Mouse (Mus musculus) kidney, embryonic 14.5 days (tissue): ENCODE results near the gene Eppin. TPM values are rescaled to one million over a fixed set of nuclear protein-coding genes. Genes with fewer than 3 reads are reported as not detected.
"Not testable (repeated sequence)": the region's sequence is repeated elsewhere in the genome, so short reads cannot be mapped to it uniquely, and the experiment has no call there.

ENCODE experiments used
- ATAC-seq: fragments of 200-750 bp; cut with Nextera tagmentation; 2 replicates; pipeline ENCODE4 v1.8.0; 2017; ENCODE audit warnings: moderate number of reproducible peaks, mild to moderate bottlenecking, moderate TSS enrichment, moderate library complexity; ENCODE audit not compliant: low FRiP score, low TSS enrichment
- H3K27ac ChIP-seq: fragments of 300-500 bp; sonication (generic); 2 replicates; pipeline ENCODE4 v1.5.1; 2014; ENCODE audit warnings: low read depth, mild to moderate bottlenecking, low read length, moderate library complexity, mixed read lengths
- H3K27me3 ChIP-seq: fragments of 300-500 bp; sonication (generic); 2 replicates; pipeline ENCODE4 v1.6.1; 2014; ENCODE audit warnings: mild to moderate bottlenecking, low read length; ENCODE audit not compliant: control insufficient read depth, insufficient read depth
- H3K36me3 ChIP-seq: fragments of 300-500 bp; sonication (generic); 2 replicates; pipeline ENCODE4 v1.6.1; 2014; ENCODE audit warnings: low read length, mixed read lengths; ENCODE audit not compliant: control insufficient read depth, insufficient read depth
- H3K4me1 ChIP-seq: fragments of 300-500 bp; sonication (generic); 2 replicates; pipeline ENCODE4 v1.6.1; 2014; ENCODE audit warnings: low read length, mixed read lengths; ENCODE audit not compliant: control insufficient read depth, insufficient read depth
- H3K4me2 ChIP-seq: fragments of 300-500 bp; sonication (generic); replicated peaks from 2 replicates; pipeline ENCODE4 v1.6.1; 2014; ENCODE audit warnings: low read depth, mild to moderate bottlenecking, low read length
- H3K4me3 ChIP-seq: fragments of 300-500 bp; sonication (generic); 2 replicates; pipeline ENCODE4 v1.5.1; 2014; ENCODE audit warnings: mild to moderate bottlenecking, low read length
- H3K9ac ChIP-seq: fragments of 300-500 bp; sonication (generic); 2 replicates; pipeline ENCODE4 v1.6.1; 2014; ENCODE audit warnings: low read depth, mild to moderate bottlenecking, low read length, moderate library complexity
- H3K9me3 ChIP-seq: fragments of 300-500 bp; sonication (generic); 2 replicates; pipeline ENCODE4 v1.6.1; 2016; ENCODE audit warnings: low read length; ENCODE audit not compliant: control insufficient read depth
- WGBS: fragments of 180-500 bp; shearing (Covaris S2); extraction: QIAGEN DNeasy Blood & Tissue Kit; methylation state at CpG from one replicate; pipeline ENCODE4 v1.1.7; 2014; 5-methylcytosine and 5-hydroxymethylcytosine counted together
- polyA plus RNA-seq: library from polyadenylated mRNA; unstranded; fragments of >200 nt; fragmentation: Nextera tagmentation; extraction: Ambion mirVana; gene quantifications from 2 replicates; pipeline ENCODE4 v1.2.1, GENCODE M21; 2014

Eppin gene
- polyA plus RNA-seq: not detected in 2 replicates

DNA sequence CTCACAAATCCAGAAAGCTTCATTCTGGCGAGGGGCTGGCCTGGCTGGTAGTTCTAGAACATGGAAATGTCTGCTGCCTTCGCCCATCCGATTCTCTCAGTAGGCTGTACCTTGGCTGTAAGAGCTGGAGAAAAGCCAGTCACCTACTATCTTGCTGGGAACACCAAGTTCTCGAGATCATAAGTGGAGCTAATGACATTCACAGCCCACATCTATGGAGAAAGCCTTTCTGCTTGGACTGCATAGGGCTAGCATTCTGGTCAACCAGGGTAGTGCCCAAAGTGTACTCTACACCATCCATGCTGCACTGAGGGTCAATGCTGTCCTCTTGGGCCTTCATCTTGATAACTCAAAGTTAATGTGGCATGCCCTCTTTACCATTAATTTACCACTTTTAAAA, at the start of gene Eppin:
Gene Eppin, minus strand, starts transcription at position 101 of the 400 bp plus-strand sequence.
- no peak for ATAC-seq
- H3K4me2 ChIP-seq: no peak within 1 kb of the TSS
- H3K4me1 ChIP-seq: no peaks in the 10 kb centered on the region
- no peak within 1 kb of the TSS for H3K9ac ChIP-seq
- no peak within 1 kb of the TSS for H3K27ac ChIP-seq
- no peaks in the 10 kb centered on the region for H3K36me3 ChIP-seq
- no peaks in the 10 kb centered on the region for H3K27me3 ChIP-seq
- H3K9me3 ChIP-seq: no peaks in the 10 kb centered on the region
- no peak within 1 kb of the TSS for H3K4me3 ChIP-seq
- 86% methylated on average over 4 of the region's 4 CpGs for WGBS

GRCm38 (mm10) chr2:164641881-164642673, 48.7 kb upstream of the Eppin start:
- WGBS: 84% methylated on average over 13 of the region's 13 CpGs
- no peak overlapping the region for H3K9ac ChIP-seq
- H3K27me3 ChIP-seq: no peaks in the 10 kb centered on the region
- no peaks in the 10 kb centered on the region for H3K36me3 ChIP-seq
- H3K9me3 ChIP-seq: no peaks in the 10 kb centered on the region
- H3K4me3 ChIP-seq: no peak overlapping the region
- ATAC-seq: no peak
- no peak overlapping the region for H3K27ac ChIP-seq
- no peaks in the 10 kb centered on the region for H3K4me1 ChIP-seq
- H3K4me2 ChIP-seq: no peak overlapping the region

DNA sequence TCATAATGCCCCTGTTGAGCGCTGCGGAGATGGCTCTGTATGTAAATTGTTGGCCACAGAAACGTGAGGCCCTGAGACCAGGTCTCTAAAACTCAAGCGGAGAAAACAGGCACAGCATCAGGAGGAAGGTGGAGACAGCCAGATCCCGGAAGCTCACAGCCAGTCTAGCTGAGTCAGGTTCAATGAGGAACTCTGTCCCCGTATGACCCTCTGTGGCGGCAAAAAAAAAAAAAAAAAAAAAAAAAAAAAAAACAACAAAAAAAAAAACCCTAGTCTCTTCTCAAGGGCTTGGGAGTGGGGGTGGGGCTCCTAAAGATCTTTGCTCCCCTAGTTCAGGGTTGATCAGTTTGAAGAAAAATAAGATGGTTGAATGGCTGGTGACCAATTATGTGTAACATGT, 47.7 kb upstream of the Eppin start:
- ATAC-seq: no peak
- H3K4me3 ChIP-seq: no peak overlapping the region
- no peak overlapping the region for H3K4me2 ChIP-seq
- no peaks in the 10 kb centered on the region for H3K36me3 ChIP-seq
- H3K27me3 ChIP-seq: no peaks in the 10 kb centered on the region
- H3K9ac ChIP-seq: no peak overlapping the region
- WGBS: 64% methylated on average over 7 of the region's 7 CpGs
- H3K27ac ChIP-seq: no peak overlapping the region
- no peaks in the 10 kb centered on the region for H3K9me3 ChIP-seq
- H3K4me1 ChIP-seq: no peaks in the 10 kb centered on the region

DNA sequence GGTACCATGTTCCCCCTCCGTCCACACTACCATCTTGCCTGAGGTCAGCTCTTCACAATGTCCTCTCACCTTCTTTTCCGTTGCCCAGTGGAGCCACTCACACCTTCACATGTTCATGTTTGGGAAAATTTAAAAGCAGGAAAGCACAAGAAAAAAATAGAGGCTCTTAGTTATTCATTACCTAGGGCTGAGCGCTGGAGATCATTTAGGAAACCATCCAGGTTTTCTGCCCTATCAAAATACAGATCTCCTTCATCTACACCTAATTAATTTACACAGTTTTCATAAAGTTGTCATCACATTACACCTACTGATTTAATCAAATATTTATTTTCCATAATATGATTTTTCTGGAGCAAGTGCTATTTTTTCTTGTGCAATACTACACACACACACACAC, 45.3 kb upstream of the Eppin start, which contains the start of gene Wfdc16:
Gene Wfdc16, minus strand, starts transcription at position 101 of the 400 bp plus-strand sequence.
- no peaks in the 10 kb centered on the region for H3K9me3 ChIP-seq
- H3K4me2 ChIP-seq: no peak within 1 kb of the TSS
- no peak within 1 kb of the TSS for H3K4me3 ChIP-seq
- no peak for ATAC-seq
- no peaks in the 10 kb centered on the region for H3K27me3 ChIP-seq
- no peak within 1 kb of the TSS for H3K9ac ChIP-seq
- H3K4me1 ChIP-seq: no peaks in the 10 kb centered on the region
- 72% methylated on average over 3 of the region's 3 CpGs for WGBS
- no peak within 1 kb of the TSS for H3K27ac ChIP-seq
- no peaks in the 10 kb centered on the region for H3K36me3 ChIP-seq

GRCm38 (mm10) chr2:164635266-164635665, 41.9 kb upstream of the Eppin start:
- no peak overlapping the region for H3K4me2 ChIP-seq
- ATAC-seq: no peak
- 78% methylated on average over 9 of the region's 9 CpGs for WGBS
- H3K9ac ChIP-seq: no peak overlapping the region
- H3K4me3 ChIP-seq: no peak overlapping the region
- H3K9me3 ChIP-seq: no peaks in the 10 kb centered on the region
- H3K27ac ChIP-seq: no peak overlapping the region
- H3K36me3 ChIP-seq: no peaks in the 10 kb centered on the region
- no peaks in the 10 kb centered on the region for H3K4me1 ChIP-seq
- no peaks in the 10 kb centered on the region for H3K27me3 ChIP-seq

GRCm38 (mm10) chr2:164621775-164622174, 28.4 kb upstream of the Eppin start:
- H3K9me3 ChIP-seq: no peaks in the 10 kb centered on the region

DNA sequence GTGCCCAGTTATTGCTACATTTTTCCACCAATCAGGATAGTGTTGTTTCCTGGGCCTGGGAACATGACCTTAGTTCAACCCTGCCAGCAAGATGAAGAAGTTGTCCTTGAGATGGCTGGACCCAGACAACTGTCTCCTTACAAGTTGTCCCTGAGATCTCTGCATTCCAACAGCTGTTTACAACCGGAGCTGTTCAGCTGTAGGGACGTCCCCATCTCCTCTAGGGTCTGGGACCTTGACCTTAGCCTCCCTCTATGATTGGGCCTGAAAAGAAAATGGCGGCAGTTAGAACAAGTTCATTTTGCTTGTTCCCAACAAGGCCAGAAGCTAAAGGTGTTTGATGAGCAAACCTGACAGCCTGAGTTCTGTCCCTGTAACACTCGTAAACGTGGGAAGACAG, 25.7 kb upstream of the Eppin start:
- Histone ChIP-seq H3K9me3 (no peaks in the 10 kb centered on the region), H3K4me3 (no peak overlapping the region), H3K4me2 (no peak overlapping the region), H3K4me1 (no peaks in the 10 kb centered on the region), H3K36me3 (no peaks in the 10 kb centered on the region), H3K27ac (no peak overlapping the region), H3K27me3 (no peaks in the 10 kb centered on the region), H3K9ac (no peak overlapping the region)
- no peak for ATAC-seq
- WGBS: 78% methylated on average over 5 of the region's 5 CpGs

More at GRCm38 (mm10) chr2:164621775-164622174, 28.4 kb upstream of the Eppin start:
- WGBS: 90% methylated on average over 4 of the region's 4 CpGs
- H3K4me3 ChIP-seq: no peak overlapping the region
- H3K4me1 ChIP-seq: no peaks in the 10 kb centered on the region
- H3K27me3 ChIP-seq: no peaks in the 10 kb centered on the region
- ATAC-seq: no peak
- no peak overlapping the region for H3K27ac ChIP-seq
- no peak overlapping the region for H3K4me2 ChIP-seq
- H3K9ac ChIP-seq: no peak overlapping the region
- H3K36me3 ChIP-seq: no peaks in the 10 kb centered on the region

DNA sequence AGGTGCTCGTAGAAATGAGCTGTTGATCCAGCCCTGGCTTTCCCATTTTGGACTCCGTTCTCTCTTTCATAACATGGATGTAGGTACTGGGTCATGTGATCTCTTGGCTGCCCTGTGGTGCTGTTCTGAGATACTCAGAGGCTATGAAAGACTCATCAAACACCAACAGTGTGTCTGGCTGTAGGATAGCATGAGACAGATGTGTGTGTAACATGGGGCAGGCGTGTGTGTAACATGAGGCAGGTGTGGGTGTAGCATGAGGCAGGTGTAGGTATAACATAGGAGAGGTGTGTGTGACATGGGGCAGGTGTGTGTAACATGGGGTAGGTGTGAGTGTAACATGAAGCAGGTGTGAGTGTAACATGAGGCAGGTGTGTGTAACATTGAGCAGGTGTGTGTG, 22.0 kb upstream of the Eppin start:
- WGBS: 94% methylated on average over 3 of the region's 3 CpGs
- Histone ChIP-seq H3K27me3 (no peaks in the 10 kb centered on the region), H3K9ac (no peak overlapping the region), H3K4me3 (no peak overlapping the region), H3K9me3 (no peaks in the 10 kb centered on the region), H3K4me2 (no peak overlapping the region), H3K27ac (no peak overlapping the region), H3K4me1 (no peaks in the 10 kb centered on the region), H3K36me3 (no peaks in the 10 kb centered on the region)
- no peak for ATAC-seq

DNA sequence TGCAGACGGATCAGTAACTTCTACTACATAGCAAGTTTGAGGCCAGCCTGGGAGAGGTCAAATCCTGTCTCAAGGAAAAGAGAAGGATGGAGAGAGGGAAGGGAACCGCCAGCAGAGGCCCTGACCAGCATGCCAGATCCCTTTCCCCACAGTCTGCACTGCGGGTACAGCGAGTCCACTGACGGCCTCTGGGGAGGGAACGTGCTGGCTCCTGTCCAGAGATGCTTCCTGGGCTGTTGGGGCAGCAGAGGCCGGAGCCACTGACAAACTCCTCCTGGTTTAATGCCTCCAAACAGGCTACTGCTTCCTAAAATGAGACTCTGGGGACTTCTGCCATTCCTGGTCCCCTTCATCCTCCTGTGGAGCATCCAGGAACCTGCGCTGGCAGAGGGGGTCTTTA, 20.1 kb upstream of the Eppin start, which contains the start of the genes Wfdc6b and Wfdc8:
Gene Wfdc6b, plus strand, starts transcription at position 52 of the 400 bp plus-strand sequence.
Gene Wfdc8, minus strand, starts transcription at position 156 of the 400 bp plus-strand sequence.
- not testable (repeated sequence) for H3K4me3 ChIP-seq, H3K36me3 ChIP-seq, H3K4me2 ChIP-seq, ATAC-seq, H3K27ac ChIP-seq, H3K4me1 ChIP-seq, H3K27me3 ChIP-seq, H3K9ac ChIP-seq, H3K9me3 ChIP-seq
- 54% methylated on average over 8 of the region's 8 CpGs for WGBS
